Mouse (Mus musculus) embryonic facial prominence, embryonic 13.5 days (tissue): ENCODE data around the gene Efna3. TPM values are rescaled to one million over a fixed set of nuclear protein-coding genes. Genes with fewer than 3 reads are reported as not detected.
A peak's percentile ranks its signal among the peaks of the same experiment; 100 is the strongest.

Experiments
- ATAC-seq: fragments of 200-750 bp; cut with Nextera tagmentation; 2 replicates; pipeline ENCODE4 v1.8.0; 2017; ENCODE audit warnings: low read depth; ENCODE audit not compliant: insufficient number of reproducible peaks, insufficient read depth, low FRiP score, low TSS enrichment
- H3K27ac ChIP-seq: fragments of 300-500 bp; sonication (generic); 2 replicates; pipeline ENCODE4 v1.5.1; 2015; ENCODE audit warnings: moderate library complexity, mild to moderate bottlenecking, inconsistent platforms
- H3K27me3 ChIP-seq: fragments of 300-500 bp; sonication (generic); 2 replicates; pipeline ENCODE4 v1.6.1; 2015; ENCODE audit warnings: mild to moderate bottlenecking, inconsistent platforms
- H3K36me3 ChIP-seq: fragments of 300-500 bp; sonication (generic); 2 replicates; pipeline ENCODE4 v1.6.1; 2015; ENCODE audit warnings: mild to moderate bottlenecking, inconsistent platforms
- H3K4me1 ChIP-seq: fragments of 300-500 bp; sonication (generic); 2 replicates; pipeline ENCODE4 v1.6.1; 2015; ENCODE audit warnings: inconsistent platforms
- H3K4me2 ChIP-seq: fragments of 300-500 bp; sonication (generic); 2 replicates; pipeline ENCODE4 v1.6.1; 2015; ENCODE audit warnings: moderate library complexity, mild to moderate bottlenecking, inconsistent platforms
- H3K4me3 ChIP-seq: fragments of 300-500 bp; sonication (generic); 2 replicates; pipeline ENCODE4 v1.5.1; 2015; ENCODE audit warnings: mild to moderate bottlenecking, inconsistent platforms
- H3K9ac ChIP-seq: fragments of 300-500 bp; sonication (generic); 2 replicates; pipeline ENCODE4 v1.6.1; 2015; ENCODE audit warnings: mild to moderate bottlenecking, inconsistent platforms
- H3K9me3 ChIP-seq: fragments of 300-500 bp; sonication (generic); 2 replicates; pipeline ENCODE4 v1.6.1; 2016; ENCODE audit warnings: inconsistent platforms
- WGBS: fragments of 180-500 bp; shearing (Covaris S2); methylation state at CpG from one replicate; pipeline ENCODE4 v1.1.7; 2015; ENCODE audit warnings: mixed read lengths; 5-methylcytosine and 5-hydroxymethylcytosine counted together
- polyA plus RNA-seq: library from polyadenylated mRNA; unstranded; fragments of >200 nt; fragmentation: Nextera tagmentation; extraction: Ambion mirVana; gene quantifications from 2 replicates; pipeline ENCODE4 v1.2.1, GENCODE M21; 2015

Efna3 gene
- polyA plus RNA-seq, 1 experiment from 2014 or later, result 22.6 TPM

GRCm38 (mm10) chr3:89295685-89296230 lies 27.0 kb downstream of the Efna3 start:
- H3K9ac ChIP-seq, result no peak overlapping the region
- WGBS, result 70% methylated on average over 8 of the region's 8 CpGs
- H3K9me3 ChIP-seq, result no peaks in the 10 kb centered on the region
- peaks cover 4% of the 10 kb centered on the region; the same call in 1 of the 2 replicates for H3K27me3 ChIP-seq
- no peak overlapping the region for H3K27ac ChIP-seq
- no peaks in the 10 kb centered on the region for H3K36me3 ChIP-seq
- H3K4me3 ChIP-seq, result no peak overlapping the region
- H3K4me2 ChIP-seq, result no peak overlapping the region
- no peak for ATAC-seq
- H3K4me1 ChIP-seq, result peaks cover 18% of the 10 kb centered on the region

DNA sequence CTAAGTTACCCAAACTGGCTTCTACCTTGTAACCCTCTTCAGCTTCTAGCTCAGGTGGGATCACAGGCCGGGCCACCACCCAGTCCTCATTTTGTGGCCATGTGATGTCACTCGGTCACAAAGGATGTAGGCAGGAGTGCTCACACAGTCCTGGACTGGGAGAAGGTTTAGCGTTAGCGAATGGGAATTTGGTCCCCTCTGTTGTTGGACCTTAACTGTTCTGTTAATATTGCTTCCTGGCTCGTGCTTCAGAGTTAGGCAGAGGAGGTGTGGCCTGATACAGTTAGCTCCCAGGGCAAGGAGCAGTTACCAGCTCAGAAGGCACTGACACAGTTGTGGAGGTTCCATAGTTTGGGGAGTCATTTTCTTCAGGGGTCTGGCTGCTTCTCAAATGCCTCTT lies 28.6 kb downstream of the Efna3 start:
- Histone ChIP-seq H3K9me3 (no peaks in the 10 kb centered on the region), H3K27me3 (no peaks in the 10 kb centered on the region), H3K4me3 (no peak overlapping the region), H3K36me3 (no peaks in the 10 kb centered on the region), H3K27ac (no peak overlapping the region), H3K4me1 (peaks cover 12% of the 10 kb centered on the region; the same call in 1 of the 2 replicates), H3K9ac (no peak overlapping the region), H3K4me2 (no peak overlapping the region)
- 76% methylated on average over 5 of the region's 5 CpGs for WGBS
- no peak for ATAC-seq

GRCm38 (mm10) chr3:89293247-89293918 lies 29.4 kb downstream of the Efna3 start:
- Histone ChIP-seq H3K4me3 (no peak overlapping the region), H3K27me3 (no peaks in the 10 kb centered on the region), H3K36me3 (no peaks in the 10 kb centered on the region), H3K9me3 (no peaks in the 10 kb centered on the region), H3K4me1 (peaks cover 13% of the 10 kb centered on the region; the same call in 1 of the 2 replicates), H3K9ac (no peak overlapping the region), H3K27ac (no peak overlapping the region), H3K4me2 (no peak overlapping the region)
- no peak for ATAC-seq
- WGBS, result 88% methylated on average over 11 of the region's 11 CpGs

GRCm38 (mm10) chr3:89292303-89292702 lies 30.5 kb downstream of the Efna3 start:
- no peak overlapping the region for H3K4me3 ChIP-seq
- H3K27ac ChIP-seq, result no peak overlapping the region
- ATAC-seq, result no peak
- H3K9me3 ChIP-seq, result no peaks in the 10 kb centered on the region
- WGBS, result 74% methylated on average over 5 of the region's 5 CpGs
- H3K9ac ChIP-seq, result no peak overlapping the region
- no peak overlapping the region for H3K4me2 ChIP-seq
- no peaks in the 10 kb centered on the region for H3K36me3 ChIP-seq
- H3K4me1 ChIP-seq, result peaks cover 21% of the 10 kb centered on the region; the same call in 1 of the 2 replicates
- no peaks in the 10 kb centered on the region for H3K27me3 ChIP-seq

DNA sequence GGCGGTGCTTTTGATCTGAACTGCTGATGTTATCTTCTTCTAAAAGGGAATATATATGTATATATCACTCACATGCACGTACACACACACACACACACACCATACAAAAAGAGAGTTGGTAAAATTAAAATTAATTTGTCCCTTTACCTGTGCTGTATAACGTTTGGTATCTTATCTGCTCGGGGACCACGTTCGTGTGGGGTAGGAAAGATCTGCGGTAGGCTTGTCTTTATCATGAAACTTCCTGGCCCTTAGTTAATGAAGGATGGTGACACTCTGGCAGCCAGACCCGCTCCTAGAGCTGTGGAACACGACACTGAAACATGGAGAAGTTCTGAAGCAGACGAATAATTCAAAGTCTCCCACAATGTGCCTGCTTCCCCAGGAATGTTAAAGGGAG lies 30.9 kb downstream of the Efna3 start:
- ATAC-seq, result no peak
- Histone ChIP-seq H3K27ac (no peak overlapping the region), H3K4me2 (no peak overlapping the region), H3K36me3 (no peaks in the 10 kb centered on the region), H3K4me1 (peaks cover 23% of the 10 kb centered on the region; the same call in 1 of the 2 replicates), H3K27me3 (no peaks in the 10 kb centered on the region), H3K9me3 (no peaks in the 10 kb centered on the region), H3K9ac (no peak overlapping the region), H3K4me3 (no peak overlapping the region)
- WGBS, result 64% methylated on average over 10 of the region's 10 CpGs

DNA sequence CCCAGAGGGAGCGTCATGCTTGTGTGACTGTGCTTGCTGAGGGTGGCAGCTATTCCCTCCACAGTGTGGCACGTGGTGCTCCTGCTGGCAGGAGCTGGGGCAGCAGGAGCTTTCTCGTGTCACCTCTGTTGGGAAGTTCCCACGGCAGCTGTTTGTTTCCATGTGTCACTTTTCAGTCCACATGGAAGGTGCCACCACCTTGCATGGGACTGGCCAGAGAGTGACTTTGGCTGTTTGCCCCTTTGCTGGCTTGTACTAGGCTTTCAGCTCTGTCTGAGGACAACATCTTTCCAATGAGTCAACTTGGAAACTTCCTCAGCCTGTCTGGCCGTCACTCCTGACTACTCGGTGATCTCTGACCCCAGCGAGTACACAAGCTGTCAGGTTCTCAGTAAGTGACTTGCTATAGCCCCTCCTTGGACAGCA lies 34.2 kb downstream of the Efna3 start:
- 52% methylated on average over 7 of the region's 7 CpGs for WGBS

DNA sequence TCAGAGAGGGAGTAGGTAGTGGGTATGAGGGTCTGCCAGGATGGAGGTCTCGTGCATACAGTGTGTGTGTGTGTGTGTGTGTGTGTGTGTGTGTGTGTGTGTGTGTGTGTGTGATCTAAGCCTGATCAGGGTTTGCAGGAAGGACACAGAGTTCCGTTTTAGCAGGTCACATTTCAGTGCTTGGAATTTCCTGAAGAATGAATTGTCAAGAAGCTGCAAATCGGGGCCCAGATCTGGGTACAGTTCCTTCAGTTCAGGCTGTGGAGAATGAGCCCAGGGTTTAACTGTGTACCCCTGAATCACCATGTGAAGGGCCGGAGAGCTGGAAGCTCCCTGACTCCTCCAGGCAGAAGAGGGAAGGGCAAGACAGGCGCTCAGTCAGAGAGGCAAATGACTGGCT lies 35.5 kb downstream of the Efna3 start:
- ATAC-seq, result no peak
- H3K27me3 ChIP-seq, result no peaks in the 10 kb centered on the region
- WGBS, result 30% methylated on average over 5 of the region's 5 CpGs
- no peak overlapping the region for H3K4me2 ChIP-seq
- H3K9me3 ChIP-seq, result no peaks in the 10 kb centered on the region
- H3K27ac ChIP-seq, result peak overlapping the region; percentile 33; the same call in 1 of the 2 replicates
- no peak overlapping the region for H3K9ac ChIP-seq
- no peak overlapping the region for H3K4me3 ChIP-seq
- H3K4me1 ChIP-seq, result peaks cover 34% of the 10 kb centered on the region
- H3K36me3 ChIP-seq, result no peaks in the 10 kb centered on the region

More for the DNA sequence above, 34.2 kb downstream of the Efna3 start:
- Histone ChIP-seq H3K27me3 (no peaks in the 10 kb centered on the region), H3K9ac (no peak overlapping the region), H3K4me1 (peaks cover 34% of the 10 kb centered on the region), H3K4me2 (no peak overlapping the region), H3K36me3 (no peaks in the 10 kb centered on the region), H3K9me3 (no peaks in the 10 kb centered on the region), H3K27ac (no peak overlapping the region), H3K4me3 (no peak overlapping the region)
- ATAC-seq, result no peak

- Histone ChIP-seq H3K4me3 (no peak overlapping the region), H3K4me2 (no peak overlapping the region), H3K27me3 (peaks cover 13% of the 10 kb centered on the region), H3K27ac (no peak overlapping the region), H3K9me3 (no peaks in the 10 kb centered on the region), H3K9ac (0 out of 2 replicates have a peak overlapping the region, but pooled peaks have one; percentile 2), H3K36me3 (no peaks in the 10 kb centered on the region), H3K4me1 (peaks cover 36% of the 10 kb centered on the region)
- ATAC-seq, result no peak
- WGBS, result 20% methylated on average over 2 of the region's 2 CpGs
Observed at GRCm38 (mm10) chr3:89285526-89285925, 37.2 kb downstream of the Efna3 start.

GRCm38 (mm10) chr3:89284261-89284660 lies 38.5 kb downstream of the Efna3 start:
- Histone ChIP-seq H3K4me3 (no peak overlapping the region), H3K9ac (no peak overlapping the region), H3K9me3 (no peaks in the 10 kb centered on the region), H3K27me3 (peaks cover 19% of the 10 kb centered on the region), H3K4me2 (no peak overlapping the region), H3K27ac (no peak overlapping the region), H3K36me3 (no peaks in the 10 kb centered on the region), H3K4me1 (peaks cover 46% of the 10 kb centered on the region)
- WGBS, result 88% methylated on average over 3 of the region's 3 CpGs
- no peak for ATAC-seq

- peaks cover 54% of the 10 kb centered on the region for H3K4me1 ChIP-seq
- H3K27ac ChIP-seq, result no peak overlapping the region
- 17% methylated on average over 4 of the region's 4 CpGs for WGBS
Observed at GRCm38 (mm10) chr3:89282291-89282643, 40.5 kb downstream of the Efna3 start.

GRCm38 (mm10) chr3:89281579-89282290 lies 41.0 kb downstream of the Efna3 start:
- WGBS, result 10% methylated on average over 20 of the region's 20 CpGs
- Histone ChIP-seq H3K9me3 (no peaks in the 10 kb centered on the region), H3K4me3 (peak overlapping the region; percentile 53), H3K36me3 (no peaks in the 10 kb centered on the region), H3K4me1 (peaks cover 55% of the 10 kb centered on the region), H3K27ac (peak overlapping the region; percentile 55; the same call in 1 of the 2 replicates), H3K27me3 (peaks cover 19% of the 10 kb centered on the region), H3K4me2 (peak overlapping the region; percentile 95), H3K9ac (peak overlapping the region; percentile 76)
- no peak for ATAC-seq

More at GRCm38 (mm10) chr3:89282291-89282643, 40.5 kb downstream of the Efna3 start:
- H3K4me3 ChIP-seq, result no peak overlapping the region
- no peaks in the 10 kb centered on the region for H3K36me3 ChIP-seq
- H3K27me3 ChIP-seq, result peaks cover 19% of the 10 kb centered on the region
- no peak for ATAC-seq
- H3K9me3 ChIP-seq, result no peaks in the 10 kb centered on the region
- H3K4me2 ChIP-seq, result peak overlapping the region; percentile 95; the same call in 1 of the 2 replicates
- no peak overlapping the region for H3K9ac ChIP-seq
